Comparison of ENCODE assay signal across 15 mouse cellular contexts in genomic region chr2:103669561-103669960, GRCm38 (mm10).
A peak's percentile ranks its signal among the peaks of the same experiment; 100 is the strongest.
DNase-seq lines count a peak whose midpoint lies in the region; ATAC-seq and TF ChIP-seq lines count a peak whose summit lies in the region.
"Had no signal": no experiment of that assay in that cellular context is flagged by ENCODE, and none has a peak within 500 bp of the region (broad histone marks: within the 10 kb centered on the region; RNA-seq: fewer than 3 reads in every experiment).

No protein-coding gene starts in this region.

- H3K4me3 ChIP-seq in heart, adult 2 months = no peak overlapping the region
- H3K4me3 ChIP-seq in heart, embryonic 16.5 days (ENCODE audit: low read length) = no peak overlapping the region
- no peak overlapping the region for H3K4me3 ChIP-seq in neural tube, embryonic 15.5 days (replicated peaks)
- H3K4me3 ChIP-seq in myocyte = no peak overlapping the region
- H3K4me3 ChIP-seq: limb, embryonic 12.5 days; liver, embryonic 12.5 days; midbrain, embryonic 12.5 days had no signal

- TF ChIP-seq POLR2A in heart, adult 2 months (IDR thresholded peaks at IDR 0.05; ENCODE audit: insufficient read depth, low read depth, low read length) = no peak
- no peak for TF ChIP-seq POLR2A in myocyte (IDR thresholded peaks at IDR 0.05; ENCODE audit: insufficient read length, low read depth)

- no peak for TF ChIP-seq EP300 in heart, adult 2 months (IDR thresholded peaks at IDR 0.05; ENCODE audit: insufficient read depth, low read depth, low read length)

- no peaks in the 10 kb centered on the region for H3K9me3 ChIP-seq in heart, embryonic 16.5 days (replicated peaks; ENCODE audit: control insufficient read depth, low read length)
- no peaks in the 10 kb centered on the region for H3K9me3 ChIP-seq in neural tube, embryonic 15.5 days (replicated peaks)
- H3K9me3 ChIP-seq: limb, embryonic 12.5 days; liver, embryonic 12.5 days; midbrain, embryonic 12.5 days had no signal

- no peak for ATAC-seq in heart, embryonic 16.5 days (replicated peaks; ENCODE audit: extremely low read depth, insufficient read depth, low FRiP score)
- no peak for ATAC-seq in neural tube, embryonic 15.5 days (ENCODE audit: low FRiP score)
- ATAC-seq: inflammation-experienced regulatory T-cells, adult 6 months; liver, embryonic 12.5 days had no signal

- no peak for TF ChIP-seq CTCF in heart, adult 2 months (IDR thresholded peaks at IDR 0.05)

- no peaks in the 10 kb centered on the region; the same call in 1 of the 2 replicates for H3K36me3 ChIP-seq in heart, adult 2 months (ENCODE audit: control insufficient read depth, insufficient read depth, low read length)
- H3K36me3 ChIP-seq in heart, embryonic 16.5 days (ENCODE audit: control insufficient read depth, insufficient read depth) = no peaks in the 10 kb centered on the region
- no peaks in the 10 kb centered on the region for H3K36me3 ChIP-seq in neural tube, embryonic 15.5 days
- no peaks in the 10 kb centered on the region for H3K36me3 ChIP-seq in myocyte (ENCODE audit: control insufficient read depth, insufficient read depth)
- H3K36me3 ChIP-seq: limb, embryonic 12.5 days; liver, embryonic 12.5 days; midbrain, embryonic 12.5 days had no signal

- intact Hi-C loops in heart, adult 2 months (cut with DNase I) = no loop called here
- intact Hi-C loops in heart, postnatal 36 days (cut with DNase I) = no loop called here

- DNase-seq in heart, adult 2 months = no peak
- no peak for DNase-seq in heart, postnatal 36 days
- no peak for DNase-seq in heart, adult 8-10 months (ENCODE audit: low spot score)
- DNase-seq in neural tube, embryonic 10.5 days (ENCODE audit: extremely low spot score, low spot score) = no peak
- DNase-seq: cerebellum, adult 9-10 months; thymus, postnatal 14 days had no signal

- no peaks in the 10 kb centered on the region for H3K79me2 ChIP-seq in heart, adult 2 months (replicated peaks; ENCODE audit: control insufficient read depth, insufficient read depth, low read length)
- H3K79me2 ChIP-seq in myocyte (ENCODE audit: control insufficient read depth, insufficient read depth) = no peaks in the 10 kb centered on the region

- H3K4me1 ChIP-seq in heart, adult 2 months (ENCODE audit: control insufficient read depth, insufficient read depth, low read length) = peaks cover 21% of the 10 kb centered on the region
- H3K4me1 ChIP-seq in heart, embryonic 16.5 days (ENCODE audit: control insufficient read depth, insufficient read depth, low read length) = peaks cover 43% of the 10 kb centered on the region
- H3K4me1 ChIP-seq in neural tube, embryonic 15.5 days = peaks cover 39% of the 10 kb centered on the region

- no peak overlapping the region for H3K9ac ChIP-seq in heart, adult 2 months (ENCODE audit: low read depth, low read length)
- H3K9ac ChIP-seq in heart, embryonic 16.5 days (ENCODE audit: low read length) = peak overlapping the region; percentile 61
- H3K9ac ChIP-seq in neural tube, embryonic 15.5 days (replicated peaks) = no peak overlapping the region
- H3K9ac ChIP-seq: limb, embryonic 12.5 days; liver, embryonic 12.5 days; lung, embryonic 14.5 days; midbrain, embryonic 12.5 days had no signal

- H3K27me3 ChIP-seq in heart, adult 2 months (ENCODE audit: control insufficient read depth, insufficient read depth, low read length) = no peaks in the 10 kb centered on the region
- H3K27me3 ChIP-seq in heart, embryonic 16.5 days (ENCODE audit: control insufficient read depth, insufficient read depth, low read length) = no peaks in the 10 kb centered on the region
- H3K27me3 ChIP-seq in neural tube, embryonic 15.5 days (replicated peaks) = no peaks in the 10 kb centered on the region
- no peaks in the 10 kb centered on the region for H3K27me3 ChIP-seq in myocyte (ENCODE audit: control insufficient read depth, insufficient read depth, insufficient read length)
- H3K27me3 ChIP-seq: liver, embryonic 12.5 days; midbrain, embryonic 12.5 days; Patski had no signal

- no peak overlapping the region for H3ac ChIP-seq in myocyte (ENCODE audit: control insufficient read depth, insufficient read length)

- peak overlapping the region; percentile 84 for H3K27ac ChIP-seq in heart, adult 2 months
- peak overlapping the region; percentile 95 for H3K27ac ChIP-seq in heart, embryonic 16.5 days (ENCODE audit: low read length)
- 0 out of 2 replicates have a peak overlapping the region, but pooled peaks have one; percentile 18 for H3K27ac ChIP-seq in neural tube, embryonic 15.5 days (replicated peaks)
- H3K27ac ChIP-seq: limb, embryonic 12.5 days; liver, embryonic 12.5 days had no signal

- 89% methylated on average over 4 of the region's 4 CpGs for WGBS in heart, adult 2 months
- WGBS in heart, embryonic 16.5 days = 79% methylated on average over 4 of the region's 4 CpGs
- 76% methylated on average over 4 of the region's 4 CpGs for WGBS in neural tube, embryonic 15.5 days

- no peak overlapping the region for H3K4me2 ChIP-seq in heart, embryonic 16.5 days (ENCODE audit: low read depth, low read length)
- no peak overlapping the region for H3K4me2 ChIP-seq in neural tube, embryonic 15.5 days
- H3K4me2 ChIP-seq in myocyte (ENCODE audit: low read depth) = peak overlapping the region; percentile 30
- H3K4me2 ChIP-seq: limb, embryonic 12.5 days; liver, embryonic 12.5 days; lung, embryonic 14.5 days; midbrain, embryonic 12.5 days had no signal

TF ChIP-seq in myocyte, 11 proteins besides CTCF, POLR2A, EP300 and RAD21:
- TF ChIP-seq CEBPB (IDR thresholded peaks at IDR 0.05; ENCODE audit: insufficient read depth, poor library complexity, severe bottlenecking) (no peak), MAX (IDR thresholded peaks at IDR 0.05; ENCODE audit: low read depth) (no peak), REST (IDR thresholded peaks at IDR 0.05; ENCODE audit: insufficient read depth, insufficient read length) (no peak), TCF3 (IDR thresholded peaks at IDR 0.05; ENCODE audit: insufficient read length, low read depth) (no peak)

Comparison
In these comparisons a context has a peak if more than half of its experiments do, and no peak if none do; other contexts are left out.
1. H3K27ac ChIP-seq: peak in every context shown above with its lines; median percentile 95 in heart, embryonic 16.5 days; 84 in heart, adult 2 months; 18 in neural tube, embryonic 15.5 days.